Mouse (Mus musculus) midbrain, embryonic 16.5 days (tissue): ENCODE results near the gene Gm21188. TPM values are rescaled to one million over a fixed set of nuclear protein-coding genes. Genes with fewer than 3 reads are reported as not detected.
"Not testable (repeated sequence)": the region's sequence is repeated elsewhere in the genome, so short reads cannot be mapped to it uniquely, and the experiment has no call there.

Experiments
- ATAC-seq: fragments of 200-750 bp; cut with Nextera tagmentation; 2 replicates; pipeline ENCODE4 v1.8.0; 2017; ENCODE audit warnings: moderate TSS enrichment
- H3K27ac ChIP-seq: fragments of 300-500 bp; sonication (generic); 2 replicates; pipeline ENCODE4 v1.5.1; 2014; ENCODE audit warnings: mild to moderate bottlenecking, low read length, mixed read lengths
- H3K27me3 ChIP-seq: fragments of 300-500 bp; sonication (generic); 2 replicates; pipeline ENCODE4 v1.6.1; 2014; ENCODE audit warnings: low read depth, low read length, mixed read lengths; ENCODE audit not compliant: control insufficient read depth, insufficient read depth
- H3K36me3 ChIP-seq: fragments of 300-500 bp; sonication (generic); 2 replicates; pipeline ENCODE4 v1.6.1; 2014; ENCODE audit warnings: mild to moderate bottlenecking, low read length, moderate library complexity, mixed read lengths; ENCODE audit not compliant: control insufficient read depth, insufficient read depth
- H3K4me1 ChIP-seq: fragments of 300-500 bp; sonication (generic); 2 replicates; pipeline ENCODE4 v1.6.1; 2014; ENCODE audit warnings: mild to moderate bottlenecking, low read length, mixed read lengths; ENCODE audit not compliant: control insufficient read depth, insufficient read depth
- H3K4me2 ChIP-seq: fragments of 300-500 bp; sonication (generic); 2 replicates; pipeline ENCODE4 v1.6.1; 2014; ENCODE audit warnings: mild to moderate bottlenecking, low read length, mixed read lengths
- H3K4me3 ChIP-seq: fragments of 300-500 bp; sonication (generic); 2 replicates; pipeline ENCODE4 v1.5.1; 2014; ENCODE audit warnings: low read depth, mild to moderate bottlenecking, low read length, moderate library complexity, mixed read lengths
- H3K9ac ChIP-seq: fragments of 300-500 bp; sonication (generic); 2 replicates; pipeline ENCODE4 v1.6.1; 2014; ENCODE audit warnings: low read depth, low read length, mixed read lengths
- H3K9me3 ChIP-seq: fragments of 300-500 bp; sonication (generic); replicated peaks from 2 replicates; pipeline ENCODE4 v1.6.1; 2014; ENCODE audit warnings: mild to moderate bottlenecking, low read length, mixed read lengths; ENCODE audit not compliant: control insufficient read depth, poor library complexity, severe bottlenecking
- WGBS: fragments of 180-500 bp; shearing (Covaris S2); extraction: QIAGEN DNeasy Blood & Tissue Kit; methylation state at CpG from one replicate; pipeline ENCODE4 v1.1.7; 2014; 5-methylcytosine and 5-hydroxymethylcytosine counted together
- polyA plus RNA-seq: library from polyadenylated mRNA; unstranded; fragments of >200 nt; fragmentation: Nextera tagmentation; extraction: Ambion mirVana; gene quantifications from 2 replicates; pipeline ENCODE4 v1.2.1, GENCODE M21; 2015

Gm21188 gene
- polyA plus RNA-seq, 1 experiment from 2014 or later: not detected

- H3K9me3 ChIP-seq, H3K4me2 ChIP-seq, H3K27me3 ChIP-seq, H3K9ac ChIP-seq, H3K27ac ChIP-seq, H3K4me3 ChIP-seq, ATAC-seq, H3K4me1 ChIP-seq, H3K36me3 ChIP-seq: not testable (repeated sequence)
- 5% methylated on average over 6 of the region's 32 CpGs for WGBS
These were observed 36.5 kb downstream of the Gm21188 start for GRCm38 (mm10) chr13:120015348-120016007.

GRCm38 (mm10) chr13:120013962-120014361 lies 38.0 kb downstream of the Gm21188 start:
- not testable (repeated sequence) for H3K4me2 ChIP-seq, H3K4me1 ChIP-seq, H3K27me3 ChIP-seq, H3K36me3 ChIP-seq, H3K9me3 ChIP-seq, H3K27ac ChIP-seq, H3K9ac ChIP-seq, H3K4me3 ChIP-seq, ATAC-seq
- WGBS: no CpG with 5 or more reads among the region's 2 CpGs

- H3K4me1 ChIP-seq, H3K4me3 ChIP-seq, ATAC-seq, H3K27me3 ChIP-seq, H3K4me2 ChIP-seq, H3K9me3 ChIP-seq, H3K36me3 ChIP-seq, H3K27ac ChIP-seq, H3K9ac ChIP-seq: not testable (repeated sequence)
- no CpG with 5 or more reads among the region's 5 CpGs for WGBS
These were observed 38.5 kb downstream of the Gm21188 start for GRCm38 (mm10) chr13:120013544-120013943.

- H3K36me3 ChIP-seq, ATAC-seq, H3K4me2 ChIP-seq, H3K27me3 ChIP-seq, H3K4me1 ChIP-seq, H3K27ac ChIP-seq, H3K9me3 ChIP-seq, H3K4me3 ChIP-seq, H3K9ac ChIP-seq: not testable (repeated sequence)
These were observed 41.9 kb downstream of the Gm21188 start for GRCm38 (mm10) chr13:120010068-120010467.

DNA sequence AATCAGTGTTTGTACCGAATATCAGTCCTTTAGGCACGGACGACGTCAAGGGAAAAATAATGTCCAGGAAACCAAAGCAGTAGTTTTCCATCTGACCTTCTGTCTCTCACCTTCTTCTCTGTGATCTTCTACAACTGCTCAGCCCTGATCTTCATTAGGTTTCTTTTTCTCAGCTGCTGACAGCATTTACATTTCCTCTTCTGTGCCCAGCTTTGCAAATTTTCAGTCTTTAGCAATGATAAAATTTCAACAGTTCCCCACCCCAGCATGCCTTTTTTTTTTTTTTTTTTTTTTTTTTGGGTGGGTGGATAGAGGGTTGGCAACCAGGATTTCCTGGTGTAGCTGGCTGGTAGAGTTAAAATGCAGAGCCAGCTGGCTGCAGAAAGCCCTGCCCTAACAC lies 52.8 kb downstream of the Gm21188 start:
- not testable (repeated sequence) for H3K4me1 ChIP-seq, ATAC-seq
- WGBS: no CpG with 5 or more reads among the region's 4 CpGs

DNA sequence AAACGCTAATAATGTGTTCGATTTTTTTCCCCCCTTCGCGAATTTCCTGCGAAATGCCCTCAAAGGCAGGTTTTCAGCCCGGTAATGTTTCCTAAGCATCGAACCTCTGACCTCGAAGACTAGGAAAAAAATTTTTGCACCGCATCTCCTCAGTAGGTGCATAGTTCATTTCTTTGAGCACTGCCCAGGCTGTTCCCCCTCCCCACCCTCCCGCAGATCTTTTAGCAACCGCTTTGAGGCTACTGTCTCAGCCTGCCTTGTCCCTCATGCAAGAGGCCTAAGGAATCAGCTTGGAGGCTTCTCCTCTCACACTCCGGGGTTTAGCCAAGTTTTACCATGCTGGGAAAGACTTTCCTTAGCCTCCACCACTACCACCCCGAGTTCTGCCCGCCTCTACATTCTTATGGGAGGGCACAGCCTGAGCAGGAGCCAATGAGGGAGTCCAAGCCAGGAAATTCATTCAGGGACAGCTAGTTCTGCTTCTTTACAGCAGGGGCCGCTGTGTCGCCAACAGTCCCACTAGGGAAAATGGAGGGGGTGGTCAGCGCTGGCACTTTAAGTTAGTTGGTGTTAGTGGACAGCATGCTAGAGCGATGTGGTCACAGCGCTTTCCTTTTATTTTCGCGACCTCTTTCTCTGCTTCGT lies 53.4 kb downstream of the Gm21188 start:
- H3K27me3 ChIP-seq, H3K4me1 ChIP-seq, H3K9me3 ChIP-seq, H3K27ac ChIP-seq, H3K36me3 ChIP-seq, H3K4me3 ChIP-seq, H3K4me2 ChIP-seq, H3K9ac ChIP-seq: not testable (repeated sequence)
- ATAC-seq: peak; percentile 62; the same call in 1 of the 2 replicates
- WGBS: no CpG with 5 or more reads among the region's 22 CpGs

More for the DNA sequence above, 52.8 kb downstream of the Gm21188 start:
- H3K4me2 ChIP-seq, H3K36me3 ChIP-seq, H3K9me3 ChIP-seq, H3K27ac ChIP-seq, H3K27me3 ChIP-seq, H3K9ac ChIP-seq, H3K4me3 ChIP-seq: not testable (repeated sequence)

- not testable (repeated sequence) for H3K4me1 ChIP-seq, H3K4me3 ChIP-seq, H3K27ac ChIP-seq, H3K27me3 ChIP-seq, H3K4me2 ChIP-seq, H3K36me3 ChIP-seq, H3K9ac ChIP-seq, ATAC-seq, H3K9me3 ChIP-seq
- no CpG with 5 or more reads among the region's 10 CpGs for WGBS
These were observed 60.0 kb downstream of the Gm21188 start for GRCm38 (mm10) chr13:119991917-119992496.

- H3K4me2 ChIP-seq, H3K9me3 ChIP-seq, H3K36me3 ChIP-seq, H3K4me1 ChIP-seq, H3K27ac ChIP-seq, H3K9ac ChIP-seq, H3K4me3 ChIP-seq, H3K27me3 ChIP-seq: not testable (repeated sequence)
- ATAC-seq: peak; percentile 60; the same call in 1 of the 2 replicates
- no CpG with 5 or more reads among the region's 13 CpGs for WGBS
These were observed 60.7 kb downstream of the Gm21188 start for GRCm38 (mm10) chr13:119991264-119991663.
